11 mouse cellular contexts compared by ENCODE assay signal in the genomic region with DNA sequence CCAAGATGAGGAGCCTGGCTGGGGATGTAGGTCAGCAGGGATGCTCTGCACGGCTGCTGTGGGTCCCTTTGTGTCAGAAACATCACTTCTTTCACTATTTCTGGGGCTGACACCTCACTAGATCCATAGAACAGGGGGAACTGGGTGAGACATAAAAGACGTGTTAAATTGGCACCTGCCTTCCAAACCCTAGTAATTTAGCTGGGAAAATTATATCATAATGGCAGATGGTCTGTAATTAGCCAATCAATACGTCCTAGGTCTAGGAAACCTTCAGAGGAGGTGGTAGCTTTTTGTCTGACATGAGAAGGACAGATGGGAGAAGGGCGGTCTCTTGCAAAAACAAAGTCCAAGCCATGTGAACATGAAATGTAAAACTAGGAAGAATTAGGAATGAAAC.
"Had no signal": no experiment of that assay in that cellular context is flagged by ENCODE, and none has a peak within 500 bp of the region (broad histone marks: within the 10 kb centered on the region; RNA-seq: fewer than 3 reads in every experiment).

No protein-coding gene starts in this region.

- H3K36me3 ChIP-seq: intestine, embryonic 15.5 days; limb, embryonic 12.5 days; midbrain, embryonic 12.5 days; neural tube, embryonic 13.5 days had no signal

- H3K27me3 ChIP-seq: intestine, embryonic 15.5 days; limb, embryonic 12.5 days; midbrain, embryonic 12.5 days; neural tube, embryonic 13.5 days had no signal

- H3K4me2 ChIP-seq: intestine, embryonic 15.5 days; limb, embryonic 12.5 days; midbrain, embryonic 12.5 days; neural tube, embryonic 13.5 days had no signal

- H3K9ac ChIP-seq: intestine, embryonic 15.5 days; limb, embryonic 12.5 days; liver, embryonic 14.5 days; midbrain, embryonic 12.5 days; neural tube, embryonic 13.5 days had no signal

- H3K27ac ChIP-seq: limb, embryonic 12.5 days; liver, embryonic 14.5 days; midbrain, embryonic 12.5 days; neural tube, embryonic 13.5 days had no signal

- DNase-seq: kidney, adult 8-10 months; kidney, postnatal 14 days; retina, postnatal 1 day; right cerebral cortex, postnatal 4 days; thymus, postnatal 36 days had no signal

- ATAC-seq: intestine, embryonic 15.5 days; midbrain, embryonic 16.5 days had no signal

- H3K4me1 ChIP-seq: intestine, embryonic 15.5 days; limb, embryonic 12.5 days; midbrain, embryonic 12.5 days; neural tube, embryonic 13.5 days had no signal

- H3K9me3 ChIP-seq: intestine, embryonic 15.5 days; limb, embryonic 12.5 days; midbrain, embryonic 12.5 days; neural tube, embryonic 13.5 days had no signal

- H3K4me3 ChIP-seq: intestine, embryonic 15.5 days; limb, embryonic 12.5 days; midbrain, embryonic 12.5 days; neural tube, embryonic 13.5 days had no signal
